Mouse (Mus musculus) heart, embryonic 14.5 days (tissue): ENCODE measurements at regions not wholly inside any gene's neighbourhood (a gene's known extent, or its start where the extent isn't known, plus 50 kb on each side); places are given as distances from the start of the nearest gene placed in this dataset.

ENCODE experiments used
- ATAC-seq: fragments of 200-750 bp; cut with Nextera tagmentation; 2 replicates; pipeline ENCODE4 v1.8.0; 2017; ENCODE audit warnings: low read depth, moderate TSS enrichment; ENCODE audit not compliant: insufficient number of reproducible peaks, insufficient read depth, low FRiP score
- H3K27ac ChIP-seq, 2 experiments: fragments of 200-500 bp in 1 of 2; fragments of 300-500 bp in 1 of 2; sonication (generic) in 1 of 2; replicated peaks in 1 of 2; 2 replicates each; pipeline ENCODE4 v1.5.1; 2012 to 2014; ENCODE audit warnings: low read depth in 2 of 2, low read length in 2 of 2, control low read depth in 1 of 2, mild to moderate bottlenecking in 1 of 2, mixed read lengths in 1 of 2; ENCODE audit not compliant: control insufficient read depth in 1 of 2, insufficient read depth in 1 of 2
- H3K27me3 ChIP-seq: fragments of 300-500 bp; sonication (generic); 2 replicates; pipeline ENCODE4 v1.6.1; 2014; ENCODE audit warnings: mild to moderate bottlenecking, low read length, control low read depth; ENCODE audit not compliant: control insufficient read depth, insufficient read depth
- H3K36me3 ChIP-seq: fragments of 300-500 bp; sonication (generic); 2 replicates; pipeline ENCODE4 v1.6.1; 2014; ENCODE audit warnings: mild to moderate bottlenecking, control low read depth, low read length, mixed read lengths; ENCODE audit not compliant: control insufficient read depth, insufficient read depth
- H3K4me1 ChIP-seq, 2 experiments: fragments of 200-500 bp in 1 of 2; fragments of 300-500 bp in 1 of 2; sonication (generic) in 1 of 2; 2 replicates each; pipeline ENCODE4 v1.6.1; 2012 to 2014; ENCODE audit warnings: low read length in 2 of 2, control low read depth in 1 of 2, mixed read lengths in 1 of 2; ENCODE audit not compliant: control insufficient read depth in 2 of 2, insufficient read depth in 2 of 2
- H3K4me2 ChIP-seq: fragments of 300-500 bp; sonication (generic); 2 replicates; pipeline ENCODE4 v1.6.1; 2014; ENCODE audit warnings: mild to moderate bottlenecking, low read length
- H3K4me3 ChIP-seq, 2 experiments: fragments of 200-500 bp in 1 of 2; fragments of 300-500 bp in 1 of 2; sonication (generic) in 1 of 2; 2 replicates each; pipeline ENCODE4 v1.5.1; 2012 to 2014; ENCODE audit warnings: low read length in 2 of 2, mild to moderate bottlenecking in 2 of 2, control low read depth in 1 of 2, low read depth in 1 of 2, moderate library complexity in 1 of 2; ENCODE audit not compliant: control insufficient read depth in 1 of 2, insufficient read depth in 1 of 2
- H3K9ac ChIP-seq: fragments of 300-500 bp; sonication (generic); 2 replicates; pipeline ENCODE4 v1.6.1; 2014; ENCODE audit warnings: mild to moderate bottlenecking, low read length
- H3K9me3 ChIP-seq: fragments of 300-500 bp; sonication (generic); 2 replicates; pipeline ENCODE4 v1.6.1; 2016; ENCODE audit warnings: low read length, control low read depth; ENCODE audit not compliant: control insufficient read depth
- WGBS: fragments of 180-500 bp; shearing (Covaris S2); extraction: QIAGEN DNeasy Blood & Tissue Kit; methylation state at CpG from one replicate; pipeline ENCODE4 v1.1.7; 2014; 5-methylcytosine and 5-hydroxymethylcytosine counted together

DNA sequence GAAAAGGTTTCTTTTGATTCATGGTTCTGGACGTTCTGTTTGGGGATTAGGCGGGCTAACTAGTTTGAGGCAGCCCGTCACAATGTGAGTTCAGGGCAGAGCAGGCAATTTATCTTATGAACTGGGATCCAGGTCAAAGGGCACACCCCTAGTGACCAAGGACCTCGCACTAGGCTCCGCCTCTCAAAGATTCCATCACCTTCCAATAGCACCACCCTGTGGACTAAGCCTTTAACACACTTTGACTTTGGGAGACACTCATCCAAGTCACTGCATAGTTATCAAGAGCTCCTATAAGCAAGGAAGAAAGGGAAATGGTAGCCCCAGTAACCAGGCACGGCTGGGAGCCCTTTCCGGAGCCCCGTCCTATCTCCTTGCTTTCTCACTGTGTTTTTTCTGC is 188.0 kb upstream of the Bcor start:
- Histone ChIP-seq H3K9ac (no peak overlapping the region), H3K36me3 (no peaks in the 10 kb centered on the region), H3K27ac (no peak overlapping the region), H3K4me2 (no peak overlapping the region), H3K4me1 (no peaks in the 10 kb centered on the region), H3K4me3 (no peak overlapping the region), H3K9me3 (no peaks in the 10 kb centered on the region), H3K27me3 (no peaks in the 10 kb centered on the region)
- no peak for ATAC-seq
- WGBS: 55% methylated on average over 8 of the region's 8 CpGs

DNA sequence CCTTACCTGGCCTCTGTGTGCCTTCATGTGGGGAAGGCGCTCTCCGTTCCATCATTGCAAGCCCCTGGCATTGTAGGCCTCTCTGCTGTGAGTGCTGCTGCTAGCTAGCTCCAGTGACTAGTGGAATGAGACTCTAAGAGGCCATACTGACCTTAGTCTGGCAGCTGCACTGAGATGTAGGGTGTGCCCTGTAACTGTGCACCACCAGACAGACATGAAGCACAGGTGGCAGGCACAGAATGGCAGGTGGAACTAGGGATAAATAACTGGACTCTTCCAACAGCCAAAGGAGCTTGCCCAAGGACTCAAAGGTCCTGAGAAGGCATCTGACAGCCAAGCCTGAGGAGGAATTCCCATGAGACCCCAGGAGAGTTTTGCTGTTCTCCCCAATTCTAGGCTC is 194.7 kb upstream of the Bcor start:
- H3K27me3 ChIP-seq: no peaks in the 10 kb centered on the region; the same call in 1 of the 2 replicates
- H3K4me3 ChIP-seq: no peak overlapping the region
- H3K4me2 ChIP-seq: no peak overlapping the region
- no peak overlapping the region for H3K9ac ChIP-seq
- WGBS: 93% methylated on average over 2 of the region's 2 CpGs
- no peak for ATAC-seq
- H3K36me3 ChIP-seq: no peaks in the 10 kb centered on the region
- no peaks in the 10 kb centered on the region for H3K4me1 ChIP-seq
- H3K27ac ChIP-seq: no peak overlapping the region
- no peaks in the 10 kb centered on the region for H3K9me3 ChIP-seq

DNA sequence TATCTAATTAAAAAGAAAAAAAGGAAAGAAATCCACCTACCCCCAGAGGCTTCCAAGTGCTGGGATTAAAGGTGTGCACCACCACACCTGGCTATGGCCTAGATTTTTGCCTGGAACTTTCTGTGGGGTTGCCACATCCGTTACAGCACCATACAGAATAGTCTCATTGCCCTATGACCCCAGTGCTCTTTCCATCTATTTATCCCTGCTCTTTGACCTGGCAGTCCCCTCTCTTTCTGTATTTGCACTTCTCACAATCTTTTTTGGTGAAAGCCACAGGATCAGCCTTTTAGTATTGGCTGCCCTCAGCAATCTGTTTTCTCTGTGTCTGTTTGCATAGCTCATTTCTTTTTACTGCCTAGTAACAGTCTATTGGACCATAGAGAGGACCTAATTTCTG is 197.9 kb upstream of the Bcor start:
- Histone ChIP-seq H3K27me3 (no peaks in the 10 kb centered on the region; the same call in 1 of the 2 replicates), H3K9me3 (no peaks in the 10 kb centered on the region), H3K4me2 (no peak overlapping the region), H3K36me3 (no peaks in the 10 kb centered on the region), H3K4me3 (no peak overlapping the region), H3K27ac (no peak overlapping the region), H3K4me1 (no peaks in the 10 kb centered on the region), H3K9ac (no peak overlapping the region)
- ATAC-seq: no peak
- WGBS: 67% methylated on average over 1 of the region's 1 CpGs

DNA sequence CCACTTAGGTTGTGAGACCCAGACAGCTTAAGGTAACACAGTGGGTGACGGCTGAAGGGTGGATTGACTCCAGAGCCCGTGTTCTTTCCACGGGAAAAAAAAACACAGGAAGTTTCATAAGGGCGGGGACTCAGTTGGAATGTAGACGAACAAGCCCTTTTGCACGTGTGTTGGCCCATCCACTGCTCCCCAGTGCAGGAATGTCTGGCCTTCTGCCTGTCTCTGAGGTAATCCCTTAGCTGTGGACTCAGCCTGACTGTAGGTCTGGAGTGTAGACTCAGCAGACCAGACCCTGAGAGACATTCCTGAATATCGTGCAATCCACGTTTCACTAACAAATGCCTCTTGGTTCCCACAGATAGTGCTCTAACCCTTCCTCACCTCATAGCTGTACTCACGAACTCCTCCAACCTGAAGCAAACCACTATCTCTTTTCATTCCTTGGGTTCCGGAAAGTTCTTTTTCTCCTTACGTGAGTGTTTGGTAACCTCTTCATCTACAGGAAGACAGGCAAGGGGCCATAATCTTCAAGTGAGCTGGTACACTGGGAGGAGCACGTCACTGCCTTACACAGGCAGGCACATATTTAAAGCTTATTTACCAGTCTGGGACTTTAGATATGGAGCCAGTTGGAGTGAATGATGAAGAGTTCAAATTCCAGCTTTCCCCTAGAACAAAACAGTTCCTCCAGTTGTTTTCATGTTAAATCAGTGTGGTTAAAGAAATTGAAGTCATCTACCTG is 205.6 kb upstream of the Bcor start:
- peak overlapping the region; percentile 33 to 44; a peak in 2 of 4 replicates for H3K27ac ChIP-seq

DNA sequence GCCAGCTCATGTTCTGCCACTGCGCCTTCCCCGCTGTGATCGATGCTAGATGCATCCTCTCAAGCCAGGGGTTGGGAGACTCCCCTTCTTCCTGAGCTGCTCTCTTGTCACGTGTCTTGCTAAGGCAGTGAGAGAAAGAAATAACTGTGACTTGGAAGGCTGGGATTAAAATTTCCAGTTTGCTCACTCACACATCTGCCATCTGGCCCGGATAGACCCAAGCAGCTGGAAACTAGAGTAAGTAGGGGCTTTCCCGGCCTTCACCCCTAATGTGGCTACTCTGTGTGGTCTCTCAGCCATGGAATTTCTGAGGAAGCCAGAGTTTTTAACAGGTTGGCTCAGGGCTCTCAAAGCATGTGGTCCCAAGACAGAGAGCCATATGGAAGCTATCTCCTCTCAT is 206.6 kb upstream of the Bcor start:
- no peaks in the 10 kb centered on the region for H3K9me3 ChIP-seq
- ATAC-seq: no peak
- H3K36me3 ChIP-seq: no peaks in the 10 kb centered on the region
- no peak overlapping the region for H3K4me3 ChIP-seq
- no peak overlapping the region for H3K9ac ChIP-seq
- no peak overlapping the region for H3K4me2 ChIP-seq
- peaks cover 0 to 7% of the 10 kb centered on the region in 2 experiments; a peak in 2 of 4 replicates for H3K4me1 ChIP-seq
- WGBS: 81% methylated on average over 6 of the region's 6 CpGs
- H3K27me3 ChIP-seq: no peaks in the 10 kb centered on the region
- no peak overlapping the region for H3K27ac ChIP-seq

More for the DNA sequence above, 205.6 kb upstream of the Bcor start:
- peak; percentile 71; the same call in 1 of the 2 replicates for ATAC-seq
- no peak overlapping the region for H3K4me2 ChIP-seq
- no peak overlapping the region for H3K4me3 ChIP-seq
- no peaks in the 10 kb centered on the region for H3K9me3 ChIP-seq
- peaks cover 0 to 7% of the 10 kb centered on the region in 2 experiments; a peak in 2 of 4 replicates for H3K4me1 ChIP-seq
- H3K9ac ChIP-seq: no peak overlapping the region
- WGBS: 50% methylated on average over 12 of the region's 12 CpGs
- no peaks in the 10 kb centered on the region for H3K27me3 ChIP-seq
- no peaks in the 10 kb centered on the region for H3K36me3 ChIP-seq

DNA sequence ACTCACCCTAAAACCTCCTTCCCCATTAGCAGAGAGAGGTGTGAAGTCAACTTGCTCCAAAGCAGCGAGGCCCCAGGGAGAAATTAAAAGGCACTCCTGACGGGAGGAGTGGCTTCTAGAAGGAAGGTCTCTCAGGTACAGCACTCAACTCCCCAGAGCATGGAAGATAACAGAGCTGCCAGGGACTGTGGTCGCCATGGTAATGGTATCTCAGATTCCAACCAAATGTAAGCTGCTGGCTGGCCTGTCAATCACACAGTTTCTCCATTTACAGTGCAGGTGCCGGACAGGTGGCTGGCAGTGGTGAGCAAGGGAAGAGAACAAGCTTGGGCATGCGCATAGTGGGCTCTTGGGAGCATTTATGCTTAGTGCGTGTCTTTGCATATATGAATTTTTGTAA is 213.5 kb upstream of the Bcor start:
- Histone ChIP-seq H3K27ac (no peak overlapping the region), H3K27me3 (no peaks in the 10 kb centered on the region), H3K4me3 (no peak overlapping the region), H3K4me2 (no peak overlapping the region), H3K9ac (no peak overlapping the region), H3K36me3 (no peaks in the 10 kb centered on the region), H3K9me3 (no peaks in the 10 kb centered on the region), H3K4me1 (peaks cover 2 to 5% of the 10 kb centered on the region in 2 experiments; a peak in 2 of 4 replicates)
- WGBS: 58% methylated on average over 6 of the region's 6 CpGs
- ATAC-seq: no peak

DNA sequence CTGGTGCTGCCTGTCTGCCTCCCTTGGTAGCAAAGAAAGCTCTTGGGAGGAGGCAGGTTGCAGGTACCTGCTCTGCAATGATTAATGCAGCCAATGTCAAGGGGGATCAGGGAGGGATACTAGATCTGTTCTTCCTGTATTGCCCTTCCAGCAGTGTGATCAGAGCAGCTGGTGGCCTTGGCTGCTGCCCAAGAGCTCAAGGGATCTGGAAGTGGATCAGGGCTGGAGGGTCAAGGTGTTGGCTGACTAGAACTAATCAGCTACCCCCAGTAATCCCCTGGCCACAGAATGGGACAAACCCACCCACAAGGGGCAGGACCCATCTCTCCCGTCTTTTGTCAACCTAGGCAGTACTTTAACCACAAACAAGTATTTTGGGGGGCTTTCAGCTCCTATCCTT is 211.8 kb upstream of the Atp6ap2 start:
- Histone ChIP-seq H3K27ac (no peak overlapping the region), H3K4me1 (peaks cover 2 to 5% of the 10 kb centered on the region in 2 experiments; a peak in 2 of 4 replicates), H3K27me3 (no peaks in the 10 kb centered on the region), H3K4me3 (no peak overlapping the region), H3K9me3 (no peaks in the 10 kb centered on the region), H3K4me2 (no peak overlapping the region), H3K36me3 (no peaks in the 10 kb centered on the region), H3K9ac (no peak overlapping the region)
- ATAC-seq: no peak
- WGBS: 33% methylated on average over 1 of the region's 1 CpGs
